Mouse (Mus musculus): Measurements from ENCODE around the gene Zfp691.

DNA sequence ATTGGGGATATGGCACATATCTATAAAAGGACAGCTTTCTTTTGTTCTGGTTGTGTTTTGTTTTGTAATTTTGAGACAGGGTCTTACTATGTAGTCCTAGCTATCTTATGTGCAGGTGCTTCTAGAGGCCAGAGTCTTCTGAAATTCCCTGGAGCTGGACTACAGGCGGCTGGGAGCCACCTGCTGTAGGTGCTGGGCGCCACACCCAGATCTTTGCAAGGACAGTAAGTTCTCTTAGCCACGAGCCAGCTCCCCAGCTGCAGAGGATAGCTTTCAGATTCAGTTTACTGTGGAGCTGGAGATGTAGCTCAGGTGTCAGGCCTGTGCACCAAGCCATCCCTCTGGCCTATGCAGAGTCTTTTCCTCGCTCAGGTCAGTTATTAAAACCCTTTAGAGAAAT, 6.9 kb downstream of the Zfp691 start:
- TF ChIP-seq CTCF (IDR thresholded peaks at IDR 0.05) (no peak), POLR2A (IDR thresholded peaks at IDR 0.05; ENCODE audit: insufficient read depth, low read depth, low read length) (no peak)
